Mouse (Mus musculus) heart, postnatal 25 days (tissue): ENCODE measurements around the gene Pnmal1. TPM values are rescaled to one million over a fixed set of nuclear protein-coding genes. Genes with fewer than 3 reads are reported as not detected.
A peak's percentile ranks its signal among the peaks of the same experiment; 100 is the strongest.

ENCODE experiments used
- DNase-seq: peaks from one replicate; pipeline ENCODE4 v3.0.0; 2022; ENCODE audit warnings: low spot score
- intact Hi-C: fragments of 180-260 bp; cut with DNase I; formaldehyde crosslinking; loops from one replicate; pipeline ENCODE4 v1.15.1; 2025
- total RNA-seq, 2 experiments: library from RNA; stranded (reverse); gene quantifications; 2 replicates each; pipeline ENCODE4 v1.2.3; 2021

Pnmal1 gene
- total RNA-seq, 2 experiments from 2014 or later = not detected

DNA sequence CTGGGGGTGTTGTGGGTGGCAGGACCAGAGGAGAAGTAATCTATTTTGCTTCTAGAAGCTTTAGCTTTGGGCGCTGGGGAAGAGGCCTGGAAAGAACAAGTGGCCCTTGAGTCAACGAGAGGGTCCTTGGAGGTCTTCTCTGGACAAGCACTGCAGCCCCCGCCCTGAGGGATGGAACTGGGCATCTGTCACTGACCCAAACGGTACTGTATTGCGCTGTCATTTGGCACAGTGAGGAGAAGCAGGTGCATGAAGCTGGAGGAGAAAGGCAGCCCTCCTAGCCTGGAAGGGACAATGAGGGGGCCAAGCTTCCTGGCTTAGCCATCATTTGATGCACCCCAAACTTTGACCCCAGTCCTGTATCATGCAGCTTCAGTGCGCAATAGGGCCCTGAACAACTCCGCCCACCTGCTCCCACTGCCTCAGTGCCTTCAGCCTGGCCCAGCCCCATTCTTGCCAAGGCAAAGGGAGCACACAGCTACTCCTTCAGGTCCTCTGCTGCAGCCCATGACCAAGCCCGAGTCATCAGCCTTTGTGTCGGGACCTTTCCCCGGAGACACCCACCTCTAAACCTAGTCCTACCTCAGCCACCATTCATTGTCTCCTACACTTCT is 37.0 kb upstream of the Pnmal1 start:
- no peak for DNase-seq
- intact Hi-C loops = loop anchor here (2.0 to 5.0 kb wide), 2 partner anchors 106 to 180 kb away; partner anchors contain the start of gene Fkrp

DNA sequence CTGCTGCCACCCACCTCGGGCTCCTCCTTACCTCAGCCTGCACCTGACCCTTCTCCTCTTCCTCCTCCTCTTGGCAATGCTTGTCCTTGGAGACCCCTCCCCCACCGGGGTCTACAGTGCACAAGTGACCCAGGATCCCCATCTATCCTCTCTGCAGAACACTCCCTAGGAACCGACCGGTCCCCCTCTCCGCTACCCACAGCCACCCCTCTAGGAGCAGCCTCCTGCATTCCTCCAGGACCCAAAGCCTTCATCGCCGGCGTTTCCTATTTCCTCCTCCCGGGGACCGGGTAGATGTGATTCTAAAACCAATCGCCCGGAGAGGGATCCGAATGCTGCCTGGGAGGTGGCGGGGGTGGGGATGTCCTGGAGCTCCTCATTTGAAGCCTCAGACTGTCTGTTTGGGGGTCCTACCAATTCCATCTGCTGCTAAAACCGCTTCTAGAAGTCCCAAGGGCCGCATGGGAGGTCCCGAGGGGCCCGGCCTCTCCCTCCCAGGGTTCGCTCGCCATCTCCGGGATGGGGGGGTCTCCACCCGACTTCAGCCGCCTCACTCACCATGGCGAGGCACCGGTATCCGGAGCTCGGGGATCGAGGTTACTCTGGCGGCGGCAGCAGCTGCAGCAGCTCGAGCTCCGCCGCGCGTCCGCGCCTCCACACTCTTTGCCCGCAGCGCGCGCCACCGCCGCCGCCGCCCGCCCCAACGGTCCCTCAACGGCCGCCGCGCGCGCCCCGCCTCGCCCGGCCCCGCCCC is 36.0 kb upstream of the Pnmal1 start:
- no peak for DNase-seq
- intact Hi-C loops = loop anchor here (2.0 to 5.0 kb wide), 3 partner anchors 107 to 181 kb away; partner anchors contain the start of gene Fkrp

DNA sequence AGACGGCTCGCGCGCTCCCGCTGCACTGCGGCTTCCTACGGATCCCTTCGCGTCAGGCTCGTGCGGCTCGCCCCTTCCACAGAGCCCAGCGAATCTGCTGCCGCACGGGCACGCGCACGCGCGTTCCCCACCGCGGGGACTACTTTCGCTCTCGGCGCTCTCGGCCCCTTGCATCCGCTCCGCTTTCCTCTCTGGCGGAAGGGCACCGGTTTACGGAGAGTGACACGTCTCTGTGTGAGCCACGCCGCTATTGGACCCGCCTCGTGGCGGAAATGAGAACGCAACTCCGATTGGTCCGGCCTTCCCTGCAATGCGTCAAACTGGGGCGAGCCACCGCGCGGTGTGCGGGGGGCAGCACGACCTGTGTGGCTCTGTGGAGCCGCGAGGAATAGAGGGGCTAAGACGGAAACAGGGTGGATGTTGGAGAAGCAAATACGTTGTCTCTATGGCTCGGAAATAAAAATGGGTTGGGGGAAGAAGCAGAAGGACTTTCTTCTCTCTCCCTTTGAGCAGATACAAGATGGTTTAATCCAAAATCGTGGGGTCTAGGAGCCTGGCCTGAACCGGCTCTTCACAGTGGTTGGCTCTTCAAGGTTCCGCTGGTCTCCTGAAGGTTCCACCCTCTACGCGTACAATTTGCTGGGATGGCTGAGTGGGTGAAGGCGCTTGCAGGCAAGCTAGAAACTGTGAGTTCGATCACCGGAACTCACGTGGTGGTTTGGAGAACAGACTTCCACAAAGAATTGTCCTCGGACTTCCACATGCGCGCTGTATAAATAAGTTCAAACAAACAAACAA is 35.2 kb upstream of the Pnmal1 start, which contains the start of gene Calm3:
Gene Calm3 (minus strand): TSS at position 78 of the 798 bp plus-strand sequence.
- peak; percentile 100 for DNase-seq
- intact Hi-C loops = loop anchor here (2.0 to 5.0 kb wide), 2 partner anchors 137 to 182 kb away; no protein-coding TSS in a partner anchor

DNA sequence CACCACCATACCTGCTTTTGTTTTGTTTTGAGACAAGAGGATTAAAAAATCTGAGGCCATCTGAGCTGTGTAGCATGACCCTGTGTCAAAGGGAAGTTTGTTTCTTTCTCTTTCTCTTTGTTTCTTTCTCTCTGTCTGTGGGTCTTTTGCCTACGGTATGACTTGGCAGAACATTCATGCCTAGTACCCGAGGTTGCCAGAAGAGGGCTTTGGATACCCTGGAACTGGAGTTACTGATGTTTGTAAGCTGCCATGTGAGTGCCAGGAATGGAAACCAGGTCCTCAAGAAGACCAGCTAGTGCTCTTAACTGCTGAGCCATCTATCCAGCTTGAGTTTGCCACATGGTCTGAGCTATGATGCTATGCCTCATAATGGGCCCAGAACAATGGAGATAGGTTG is 31.1 kb upstream of the Pnmal1 start:
- DNase-seq = no peak
- intact Hi-C loops = no loop called here

DNA sequence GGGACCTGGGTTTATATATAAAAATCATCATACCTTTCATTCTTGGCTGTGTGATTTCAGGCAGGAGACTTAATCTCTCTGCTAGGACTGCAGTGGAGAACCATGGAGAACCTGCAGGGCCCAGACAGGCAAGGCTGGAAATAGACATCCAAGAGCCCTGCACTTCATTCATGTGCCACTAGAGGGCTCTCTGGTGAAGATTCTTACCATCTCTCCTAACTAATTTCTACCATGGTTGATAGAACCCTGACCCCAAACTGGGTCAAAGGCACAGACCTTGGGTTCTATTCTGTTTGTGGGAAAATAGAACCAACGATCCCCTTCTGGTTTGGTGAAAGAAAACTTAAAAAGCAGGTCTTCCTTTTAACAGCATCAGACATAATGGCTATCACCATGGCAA is 28.6 kb upstream of the Pnmal1 start:
- DNase-seq = no peak

DNA sequence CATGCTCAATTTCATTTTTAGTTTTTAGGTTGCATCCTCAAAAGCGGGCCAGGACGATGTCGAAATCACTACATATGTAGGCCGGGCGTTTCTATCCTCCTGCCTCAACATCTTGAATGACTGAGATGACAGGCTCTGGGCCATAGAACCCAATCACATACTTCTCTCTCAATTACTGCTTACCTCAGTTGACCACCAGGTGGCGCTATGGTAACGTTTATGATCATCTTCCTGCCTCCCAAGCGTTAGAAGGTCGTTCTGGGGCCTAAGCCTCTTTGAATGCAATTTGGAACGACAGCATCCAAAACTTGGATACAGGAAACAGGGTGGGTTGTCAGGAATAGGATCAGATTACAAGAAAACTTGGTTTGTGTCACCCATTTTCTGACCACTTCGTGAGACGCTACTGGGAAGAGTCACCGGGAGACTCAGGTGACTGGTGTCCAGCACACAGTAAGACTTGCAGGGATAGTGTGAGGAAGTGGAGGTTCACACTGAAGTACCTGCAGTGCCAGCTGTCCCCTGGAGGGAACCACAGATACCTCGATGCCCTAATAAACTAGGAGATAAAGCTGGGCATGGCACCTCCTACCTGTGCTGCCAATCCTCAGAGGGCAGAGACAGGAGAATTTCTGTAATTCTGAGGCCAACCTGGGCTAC is 27.4 kb upstream of the Pnmal1 start:
- intact Hi-C loops = loop anchor here (1.0 to 2.0 kb wide), 3 partner anchors 18 to 135 kb away; no protein-coding TSS in a partner anchor
- no peak for DNase-seq

More for the DNA sequence above, 28.6 kb upstream of the Pnmal1 start:
- intact Hi-C loops = no loop called here

DNA sequence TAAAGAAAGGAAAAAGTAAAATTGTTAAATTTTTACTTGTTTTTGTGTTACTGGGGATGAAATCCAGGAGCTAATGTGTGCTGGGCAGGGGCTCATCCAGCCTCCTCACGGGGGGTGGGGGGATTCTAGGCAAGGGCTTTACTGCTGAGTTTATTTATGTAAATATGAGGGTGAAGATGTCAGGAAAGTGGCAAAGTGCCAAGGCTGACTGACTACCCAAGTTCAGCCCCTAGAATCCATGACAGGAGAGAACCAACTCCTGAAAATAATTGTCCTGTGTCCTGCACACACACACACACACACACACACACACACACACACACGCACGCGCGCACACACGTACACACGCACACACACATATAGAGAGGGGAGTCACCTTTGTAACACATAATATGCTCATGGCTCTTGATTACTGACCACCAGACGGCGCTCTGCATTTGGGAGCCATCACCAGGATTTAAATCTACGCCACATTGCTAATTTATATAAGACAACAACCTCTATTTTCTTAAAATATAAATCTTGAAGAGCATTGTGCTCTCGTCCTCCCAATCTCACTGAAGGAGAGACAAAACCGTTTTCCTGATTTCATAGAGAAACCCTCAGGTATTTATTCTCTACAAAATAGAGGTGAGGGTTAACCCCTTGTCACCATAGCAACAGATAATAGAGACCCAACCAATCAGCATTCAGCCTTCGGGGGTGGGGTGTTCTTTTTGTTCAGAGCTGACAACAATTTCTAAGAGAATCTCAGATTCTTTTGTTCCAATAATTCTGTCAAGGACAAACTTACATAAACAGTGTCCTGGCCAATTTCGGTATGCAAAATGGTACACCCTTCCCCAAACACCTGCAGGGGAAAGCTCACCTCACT is 26.5 kb upstream of the Pnmal1 start:
- intact Hi-C loops = loop anchor here (1.0 to 2.0 kb wide), 3 partner anchors 17 to 134 kb away; no protein-coding TSS in a partner anchor
- DNase-seq = no peak

DNA sequence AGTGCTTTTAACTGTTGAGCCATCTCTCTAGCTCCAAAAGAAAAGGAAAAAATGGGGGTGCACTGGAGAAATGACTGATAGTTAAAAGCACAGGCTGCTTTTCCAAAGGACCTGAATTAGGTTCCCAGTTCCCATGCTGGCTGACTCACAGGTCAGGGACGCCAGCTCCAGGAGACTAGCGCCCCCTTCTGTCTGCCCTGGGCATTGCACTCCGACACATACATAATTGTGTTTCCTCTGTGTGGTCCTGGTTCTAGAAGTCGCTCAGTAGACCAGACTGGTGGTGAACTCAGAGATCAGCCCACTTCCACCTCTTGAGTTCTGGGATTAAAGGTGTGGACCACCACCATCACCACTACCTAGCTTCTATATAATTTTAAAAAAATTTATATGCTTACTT is 22.2 kb upstream of the Pnmal1 start:
- no peak for DNase-seq
- intact Hi-C loops = no loop called here

DNA sequence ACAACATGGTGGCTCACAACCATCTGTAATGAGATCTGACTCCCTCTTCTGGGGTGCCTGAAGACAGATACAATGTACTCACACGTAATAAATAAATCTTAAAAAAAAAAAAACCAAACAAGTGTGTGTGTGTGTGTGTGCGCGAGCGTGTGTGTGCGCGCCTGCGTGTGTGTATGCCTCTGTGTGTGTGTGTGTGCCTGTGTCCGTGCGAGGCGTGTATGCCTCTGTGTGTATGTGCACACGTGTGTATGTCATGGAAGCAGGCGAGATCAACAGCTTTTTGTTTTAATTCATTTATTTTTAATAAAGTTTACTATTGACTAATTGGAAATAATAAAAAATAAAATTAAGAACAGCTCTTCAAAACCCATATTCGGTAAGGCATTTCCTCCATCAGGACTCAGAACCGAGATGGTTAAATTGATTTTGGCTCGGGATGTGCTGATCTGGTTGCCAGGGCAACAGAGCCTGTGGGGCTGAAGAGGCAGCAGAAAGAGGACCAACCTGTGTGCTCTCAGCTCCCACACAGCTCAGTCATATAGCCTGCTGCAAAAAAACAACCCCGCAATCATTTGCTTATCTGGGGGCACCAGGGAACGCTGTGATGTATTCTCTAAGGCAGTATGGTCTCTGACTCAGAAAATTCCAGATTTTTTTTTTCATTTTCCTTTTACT is 21.2 kb upstream of the Pnmal1 start:
- no peak for DNase-seq
- intact Hi-C loops = no loop called here

DNA sequence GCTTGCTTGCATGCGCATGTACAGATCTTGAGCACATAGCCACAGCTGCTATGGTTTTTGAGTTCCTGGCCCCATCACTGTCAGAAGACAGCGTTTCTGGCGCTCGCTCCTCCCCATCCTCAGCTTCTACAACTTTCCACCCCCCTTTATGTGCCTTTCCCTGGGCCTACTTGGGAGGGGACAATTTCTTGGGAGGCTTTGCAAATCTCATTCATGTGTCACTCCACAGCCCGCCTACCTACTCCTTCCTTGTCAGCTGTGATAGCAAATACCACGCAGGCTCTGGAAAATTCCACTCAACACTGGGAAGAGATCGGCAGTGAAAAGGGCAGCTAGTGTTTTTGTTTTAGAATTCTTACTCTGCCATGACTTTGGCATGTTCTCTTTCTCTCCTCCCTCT is 19.2 kb upstream of the Pnmal1 start:
- no peak for DNase-seq
- intact Hi-C loops = no loop called here

DNA sequence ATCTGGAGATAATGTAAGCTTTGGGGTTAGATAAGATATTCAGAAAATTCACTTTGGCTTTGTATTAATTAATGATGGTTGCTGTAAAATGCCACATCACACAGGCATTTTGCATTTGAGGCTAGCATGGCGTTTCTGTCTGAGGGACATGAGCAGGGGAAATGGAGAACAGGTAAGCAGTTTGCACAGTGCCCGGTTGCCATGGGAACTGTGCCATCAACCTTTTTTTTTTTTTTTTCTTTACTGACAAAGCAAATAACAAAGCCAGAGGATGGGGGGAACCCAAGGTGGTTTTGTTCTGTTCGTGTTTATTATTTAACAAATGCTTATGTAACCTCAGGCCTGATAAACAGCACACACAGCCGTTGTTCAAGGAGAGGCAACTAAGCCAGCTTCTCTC is 16.6 kb upstream of the Pnmal1 start:
- intact Hi-C loops = no loop called here
- DNase-seq = no peak

DNA sequence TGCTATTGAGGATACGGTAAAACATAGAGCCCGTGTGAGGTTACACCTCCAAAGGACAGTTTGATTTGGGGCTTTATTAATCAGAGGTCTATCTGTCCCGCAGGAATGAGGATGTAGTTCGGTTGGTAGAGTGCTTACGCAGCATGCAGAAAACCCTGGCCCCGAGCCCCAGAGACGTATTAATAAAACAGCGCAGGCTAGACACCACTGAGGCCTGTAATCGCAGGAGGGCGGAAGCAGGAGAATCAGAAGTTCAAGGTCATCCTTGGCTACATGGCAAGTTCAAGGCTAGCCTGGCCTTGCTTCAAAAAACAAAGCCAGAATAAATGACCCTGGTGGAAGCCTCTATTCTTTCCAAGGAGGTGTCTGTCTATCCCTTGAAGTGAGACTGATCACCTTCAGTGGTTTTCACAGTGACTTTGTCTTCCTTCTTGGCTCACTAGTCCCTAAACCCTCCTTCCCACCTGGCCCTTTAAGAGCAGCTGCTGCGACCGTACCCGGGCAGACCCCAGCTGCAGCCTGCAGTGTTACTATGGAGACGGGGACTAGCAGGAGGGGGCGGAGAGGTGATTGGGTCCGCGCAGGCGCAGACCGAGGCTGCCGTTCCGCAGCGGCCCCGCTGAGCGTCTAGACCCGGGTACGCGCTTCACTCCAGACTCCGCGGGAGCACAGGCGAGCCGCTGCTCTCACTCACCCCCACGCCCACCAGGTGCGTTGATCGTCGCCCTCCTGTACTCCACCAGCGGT is 15.2 kb upstream of the Pnmal1 start, which contains the start of gene Pnmal2:
Gene Pnmal2 (plus strand): TSS at position 622 of the 747 bp plus-strand sequence.
- peak; percentile 61 for DNase-seq
- intact Hi-C loops = no loop called here

DNA sequence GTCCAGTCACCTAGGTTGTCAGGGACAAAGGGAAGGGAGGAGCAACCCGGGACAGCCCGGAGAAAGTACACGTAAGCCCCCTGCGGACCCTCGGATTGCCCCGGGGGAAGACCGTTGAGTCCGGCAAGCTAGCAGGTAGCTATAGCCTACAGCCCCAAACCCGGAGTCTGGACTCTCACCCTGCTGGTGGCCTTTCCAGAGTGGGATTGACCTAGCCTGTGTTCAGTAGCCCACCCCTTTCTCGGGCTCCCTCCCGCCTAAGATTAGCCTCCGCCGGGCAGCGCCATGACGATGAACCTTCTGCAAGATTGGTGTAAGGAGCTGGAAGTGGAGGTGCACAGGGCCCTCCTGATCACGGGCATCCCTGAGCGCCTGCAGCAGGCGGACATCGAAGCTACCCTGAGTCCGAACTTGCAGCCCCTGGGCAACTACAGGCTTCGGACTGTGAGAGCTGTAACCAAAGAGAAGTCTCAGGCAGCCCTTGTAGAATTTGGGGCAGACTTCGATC is 14.6 kb upstream of the Pnmal1 start:
- no peak for DNase-seq
- intact Hi-C loops = loop anchor here (5.0 kb wide), 2 partner anchors 107 to 122 kb away; no protein-coding TSS in a partner anchor

DNA sequence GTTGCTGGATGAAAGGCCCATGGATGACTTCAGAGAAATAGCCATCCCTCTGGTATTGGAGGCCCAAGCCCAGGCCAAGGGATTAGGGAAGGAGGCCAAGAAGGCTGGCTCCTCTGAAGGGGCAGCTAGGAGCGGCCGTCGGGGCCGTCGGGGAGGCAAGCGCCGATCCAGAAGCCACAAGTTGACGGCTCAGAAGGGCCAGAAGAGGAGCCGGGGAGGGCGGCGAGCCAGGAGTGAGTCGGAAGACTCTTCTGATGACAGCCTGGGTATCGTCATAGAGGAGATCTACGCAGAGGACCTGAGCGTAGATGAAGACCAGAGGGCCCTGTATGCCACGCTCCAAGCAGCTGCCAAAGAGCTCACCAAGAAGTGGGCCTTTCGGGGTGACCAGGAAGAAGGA is 14.1 kb upstream of the Pnmal1 start:
- intact Hi-C loops = loop anchor here (5.0 kb wide), 2 partner anchors 107 to 122 kb away; no protein-coding TSS in a partner anchor

DNA sequence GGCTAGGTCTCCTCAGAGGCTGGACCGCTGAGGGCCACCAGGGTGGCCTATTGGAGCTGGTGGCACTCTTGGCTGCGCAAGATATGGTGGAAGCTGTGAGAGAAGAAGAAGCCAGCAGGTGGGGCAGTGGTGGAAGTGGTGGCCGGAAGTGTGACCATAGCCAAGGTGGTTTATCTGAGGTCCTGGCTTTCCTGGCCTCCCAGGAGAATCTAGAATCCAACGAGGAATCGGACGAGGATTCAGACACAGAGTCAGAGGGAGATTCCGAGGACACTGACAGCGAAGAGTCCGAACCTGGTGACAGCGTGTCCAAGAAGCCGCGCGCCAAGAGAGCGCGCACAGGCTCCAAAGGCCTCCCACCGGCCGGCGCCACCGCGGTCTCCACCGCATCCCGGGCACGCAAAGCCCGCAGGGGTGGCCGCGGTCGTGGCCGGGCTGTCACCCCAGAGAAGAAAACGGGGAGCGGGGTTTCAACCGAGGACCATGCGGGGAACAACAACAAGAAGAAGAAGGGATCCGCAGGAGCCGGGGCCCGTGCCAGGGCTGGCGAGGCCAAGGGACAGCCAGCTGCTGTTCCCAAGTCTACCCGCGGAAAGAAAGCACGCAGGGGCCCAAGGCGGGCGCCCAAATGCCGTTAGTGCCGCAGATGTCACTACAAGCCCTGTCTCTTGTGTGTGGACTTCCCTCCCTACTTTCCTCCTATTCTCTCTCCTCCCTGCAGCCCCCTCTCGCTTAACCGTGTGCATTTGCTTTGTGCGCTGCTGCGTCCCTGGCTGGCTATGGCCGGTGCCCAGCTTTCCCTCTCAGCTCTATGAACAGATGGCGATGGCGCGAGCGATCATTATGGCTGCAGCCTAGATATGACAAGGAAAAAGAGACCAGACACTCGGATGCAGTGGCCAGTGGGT is 12.8 kb upstream of the Pnmal1 start:
- no peak for DNase-seq
- intact Hi-C loops = loop anchor here (5.0 kb wide), 2 partner anchors 106 to 121 kb away; no protein-coding TSS in a partner anchor

More for the DNA sequence above, 14.1 kb upstream of the Pnmal1 start:
- DNase-seq = no peak

DNA sequence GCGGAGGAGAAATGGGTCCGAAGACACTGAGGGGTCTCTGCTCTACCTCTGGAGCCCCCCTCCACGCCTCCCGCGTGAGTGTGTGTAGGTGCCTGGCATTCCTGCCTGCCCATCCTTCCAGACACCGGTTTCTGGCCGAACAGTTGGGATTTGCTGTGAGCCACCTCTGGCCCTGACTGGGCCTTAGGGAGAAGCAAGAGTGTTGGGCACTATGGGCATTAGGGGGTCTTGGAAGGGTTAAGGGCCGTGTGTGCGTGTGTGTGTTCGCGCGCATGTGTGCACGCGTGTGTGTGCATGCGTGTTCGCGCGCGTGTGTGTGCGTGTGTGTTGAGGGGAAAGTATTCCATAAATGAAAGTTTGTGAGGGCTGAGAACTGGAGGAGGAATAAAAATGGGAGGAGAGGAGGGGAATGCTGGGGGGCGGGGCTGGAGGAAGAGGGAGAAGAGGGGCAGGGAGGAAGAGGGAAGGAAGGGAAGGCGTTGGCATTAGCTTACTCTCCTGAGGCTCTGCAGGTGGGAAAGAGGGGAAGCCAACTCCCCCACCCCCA is 12.1 kb upstream of the Pnmal1 start:
- intact Hi-C loops = loop anchor here (5.0 kb wide), 2 partner anchors 105 to 120 kb away; no protein-coding TSS in a partner anchor
- DNase-seq = no peak
